Mouse (Mus musculus) lung, postnatal 0 days (tissue): ENCODE measurements around the gene Syngr2.

Source experiments
- CTCF ChIP-seq: IDR thresholded peaks from 2 replicates; pipeline ENCODE4 v1.5.1; 2016; ENCODE audit warnings: antibody characterized with exemption, mild to moderate bottlenecking
- EP300 ChIP-seq: IDR thresholded peaks from 2 replicates; pipeline ENCODE4 v1.6.1; 2016; ENCODE audit warnings: antibody characterized with exemption, mild to moderate bottlenecking, control low read depth

GRCm38 (mm10) chr11:117760374-117761119 lies 48.9 kb upstream of the Syngr2 start:
- TF ChIP-seq CTCF (no peak), EP300 (no peak)
